Mouse (Mus musculus): ENCODE measurements around the gene Ino80d. TPM values are rescaled to one million over a fixed set of nuclear protein-coding genes. Genes with fewer than 3 reads are reported as not detected.

Ino80d gene
- total and polyA plus RNA-seq, 2 experiments from 2014 or later, result 5.7 to 11.9 TPM

DNA sequence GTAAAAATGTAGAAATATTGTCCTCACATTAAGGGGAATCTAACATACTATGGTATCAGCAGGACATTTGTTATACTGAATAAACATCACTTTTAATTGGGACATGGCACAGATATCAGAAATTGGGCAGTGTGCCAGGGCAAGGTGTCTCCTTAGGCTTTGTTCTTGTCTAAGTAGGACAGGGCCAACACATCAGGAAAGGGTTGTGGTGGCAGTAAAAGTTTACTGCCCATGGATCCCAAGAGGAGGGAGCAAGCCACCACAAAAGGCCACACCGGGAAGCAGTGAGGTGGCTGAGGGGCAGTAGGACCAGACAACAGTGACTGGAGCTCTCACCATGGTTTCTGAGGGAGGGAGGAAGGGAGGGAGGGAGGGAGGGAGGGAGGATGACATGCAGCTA, 121.1 kb downstream of the Ino80d start:
- H3K4me2 ChIP-seq (ENCODE audit: low read depth), result no peak overlapping the region
- H3K4me3 ChIP-seq (ENCODE audit: low read depth, low read length), result no peak overlapping the region
- no peak overlapping the region for H3K27ac ChIP-seq (ENCODE audit: low read depth, low read length)
- no peak overlapping the region for H3K9ac ChIP-seq
- H3K9me3 ChIP-seq (ENCODE audit: low read length), result no peaks in the 10 kb centered on the region
- TF ChIP-seq CTCF (IDR thresholded peaks at IDR 0.05; ENCODE audit: low read depth), result no peak
- no peaks in the 10 kb centered on the region for H3K4me1 ChIP-seq (ENCODE audit: insufficient read depth)
- 52% methylated on average over 1 of the region's 1 CpGs for WGBS
- H3K27me3 ChIP-seq (ENCODE audit: insufficient read depth, low read length), result no peaks in the 10 kb centered on the region
- DNase-seq (no peak), ATAC-seq (no peak)
- no peaks in the 10 kb centered on the region for H3K36me3 ChIP-seq (ENCODE audit: insufficient read depth)

DNA sequence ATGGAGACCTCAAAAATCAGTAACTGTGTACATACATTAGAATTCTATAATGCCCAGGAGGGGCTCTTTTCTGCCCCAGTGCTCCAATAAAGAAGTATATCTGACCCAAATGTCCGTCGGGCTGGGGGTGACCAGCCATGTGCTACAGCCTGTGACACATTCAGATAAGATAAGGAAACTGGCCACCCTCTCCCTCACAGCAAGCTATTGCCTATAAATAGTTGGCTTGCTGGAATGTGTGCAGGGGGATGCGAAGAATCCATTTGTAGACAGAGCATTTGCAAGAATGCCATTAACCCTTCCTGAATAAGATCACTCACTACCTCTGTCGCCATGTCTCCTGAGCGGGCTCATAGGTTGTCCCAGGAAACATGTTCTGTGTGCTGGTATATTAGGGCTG, 121.8 kb downstream of the Ino80d start:
- H3K36me3 ChIP-seq (ENCODE audit: insufficient read depth), result no peaks in the 10 kb centered on the region
- WGBS, result 90% methylated on average over 5 of the region's 5 CpGs
- H3K9me3 ChIP-seq (ENCODE audit: low read length), result no peaks in the 10 kb centered on the region
- no peak overlapping the region for H3K27ac ChIP-seq (ENCODE audit: low read depth, low read length)
- H3K9ac ChIP-seq, result no peak overlapping the region
- ATAC-seq (no peak), DNase-seq (no peak)
- no peak for TF ChIP-seq CTCF (IDR thresholded peaks at IDR 0.05; ENCODE audit: low read depth)
- no peaks in the 10 kb centered on the region for H3K27me3 ChIP-seq (ENCODE audit: insufficient read depth, low read length)
- no peak overlapping the region for H3K4me2 ChIP-seq (ENCODE audit: low read depth)
- no peaks in the 10 kb centered on the region for H3K4me1 ChIP-seq (ENCODE audit: insufficient read depth)
- no peak overlapping the region for H3K4me3 ChIP-seq (ENCODE audit: low read depth, low read length)

DNA sequence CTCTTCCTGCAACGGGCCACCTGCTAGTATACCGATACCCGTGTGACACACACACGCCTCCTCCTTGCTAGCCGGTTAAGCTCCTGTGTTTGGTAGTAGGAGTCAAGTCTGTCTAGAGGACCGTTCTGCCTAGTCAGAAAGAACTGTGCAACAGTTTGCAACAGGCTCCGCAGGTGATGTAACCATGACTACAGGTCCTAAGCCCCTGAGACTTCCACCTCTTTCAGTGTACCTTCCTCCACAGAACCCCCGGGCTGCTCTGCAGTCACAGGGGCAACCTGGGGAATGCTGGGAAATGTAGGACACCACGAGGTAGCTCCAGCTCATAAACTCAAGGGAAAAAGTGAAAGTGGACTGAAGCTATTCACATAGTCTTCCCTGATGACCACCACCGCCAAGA, 123.4 kb downstream of the Ino80d start:
- Histone ChIP-seq H3K36me3 (ENCODE audit: insufficient read depth) (no peaks in the 10 kb centered on the region), H3K4me1 (ENCODE audit: insufficient read depth) (no peaks in the 10 kb centered on the region), H3K9me3 (ENCODE audit: low read length) (no peaks in the 10 kb centered on the region), H3K27ac (ENCODE audit: low read depth, low read length) (no peak overlapping the region), H3K9ac (no peak overlapping the region), H3K4me3 (ENCODE audit: low read depth, low read length) (no peak overlapping the region), H3K4me2 (ENCODE audit: low read depth) (no peak overlapping the region), H3K27me3 (ENCODE audit: insufficient read depth, low read length) (no peaks in the 10 kb centered on the region)
- DNase-seq (no peak), ATAC-seq (no peak)
- TF ChIP-seq CTCF (IDR thresholded peaks at IDR 0.05; ENCODE audit: low read depth), result no peak
- 85% methylated on average over 10 of the region's 10 CpGs for WGBS

DNA sequence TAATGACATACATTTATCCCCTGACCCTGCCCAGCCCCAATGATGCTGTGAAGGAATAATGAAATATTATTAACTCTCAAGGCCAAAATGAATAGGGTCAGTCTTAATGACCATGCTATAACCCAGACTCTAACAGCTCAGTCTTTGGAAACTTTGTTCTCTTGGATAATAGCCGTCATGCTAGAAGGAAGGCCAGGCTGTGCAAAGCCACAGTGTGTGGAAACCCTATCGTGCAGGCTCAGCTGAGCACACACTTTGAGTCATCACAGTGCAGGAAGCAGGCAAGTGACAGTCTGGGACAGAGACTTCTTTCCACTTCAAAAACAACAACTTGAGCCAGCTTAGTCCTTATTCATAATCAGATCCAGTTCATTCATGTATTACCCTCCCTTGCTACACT, 126.9 kb downstream of the Ino80d start:
- Histone ChIP-seq H3K36me3 (ENCODE audit: insufficient read depth) (no peaks in the 10 kb centered on the region), H3K9me3 (ENCODE audit: low read length) (no peaks in the 10 kb centered on the region), H3K4me3 (ENCODE audit: low read depth, low read length) (no peak overlapping the region), H3K27ac (ENCODE audit: low read depth, low read length) (no peak overlapping the region), H3K27me3 (ENCODE audit: insufficient read depth, low read length) (no peaks in the 10 kb centered on the region), H3K9ac (no peak overlapping the region), H3K4me2 (ENCODE audit: low read depth) (no peak overlapping the region), H3K4me1 (ENCODE audit: insufficient read depth) (no peaks in the 10 kb centered on the region)
- DNase-seq, result no peak
- ATAC-seq, result no peak
- 48% methylated on average over 2 of the region's 2 CpGs for WGBS
- no peak for TF ChIP-seq CTCF (IDR thresholded peaks at IDR 0.05; ENCODE audit: low read depth)

DNA sequence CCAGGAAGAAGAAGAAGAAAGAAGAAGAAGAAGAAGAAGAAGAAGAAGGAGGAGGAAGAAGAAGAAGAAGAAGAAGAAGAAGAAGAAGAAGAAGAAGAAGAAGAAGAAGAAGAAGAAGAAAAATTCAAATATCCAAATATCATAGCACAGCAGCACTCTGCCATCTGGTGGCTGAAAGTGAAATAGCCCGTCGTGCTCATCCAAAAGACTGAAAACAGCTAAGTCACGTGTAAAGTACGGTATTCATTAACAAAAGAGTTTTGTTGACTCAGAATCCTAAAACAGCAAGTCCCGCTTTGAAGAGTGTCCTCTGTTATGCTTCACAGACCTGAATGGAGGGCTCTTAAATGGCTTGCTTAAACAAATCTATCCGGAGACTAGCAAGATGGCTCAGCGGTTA, 128.2 kb downstream of the Ino80d start:
- H3K27ac ChIP-seq (ENCODE audit: low read depth, low read length), result no peak overlapping the region
- peak overlapping the region; percentile 25; the same call in 1 of the 2 replicates for H3K4me2 ChIP-seq (ENCODE audit: low read depth)
- no peaks in the 10 kb centered on the region for H3K27me3 ChIP-seq (ENCODE audit: insufficient read depth, low read length)
- ATAC-seq (no peak), DNase-seq (peak; percentile 78)
- H3K36me3 ChIP-seq (ENCODE audit: insufficient read depth), result no peaks in the 10 kb centered on the region
- peak; percentile 79 for TF ChIP-seq CTCF (IDR thresholded peaks at IDR 0.05; ENCODE audit: low read depth)
- H3K4me1 ChIP-seq (ENCODE audit: insufficient read depth), result no peaks in the 10 kb centered on the region
- H3K4me3 ChIP-seq (ENCODE audit: low read depth, low read length), result no peak overlapping the region
- H3K9ac ChIP-seq, result no peak overlapping the region
- H3K9me3 ChIP-seq (ENCODE audit: low read length), result no peaks in the 10 kb centered on the region
- 14% methylated on average over 7 of the region's 7 CpGs for WGBS

DNA sequence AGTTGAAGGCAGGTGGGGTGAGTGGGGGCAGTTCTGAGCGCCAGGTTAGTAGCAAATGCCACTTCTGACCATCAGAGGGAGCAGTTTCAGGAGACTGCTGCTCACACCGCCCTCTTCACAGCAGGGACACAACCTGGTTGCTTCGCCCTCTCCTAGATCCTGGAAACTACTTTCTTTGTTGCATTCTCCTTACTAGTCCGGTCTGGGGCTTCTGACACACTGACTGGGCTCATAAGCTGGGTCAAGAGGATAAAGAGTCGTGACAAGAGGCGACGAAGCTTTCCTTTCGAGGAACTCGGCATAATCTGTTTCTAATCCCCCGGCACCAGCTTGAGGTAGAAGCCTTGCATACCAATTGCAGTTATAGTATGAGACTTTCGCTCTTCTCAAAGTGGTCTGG, 129.9 kb downstream of the Ino80d start:
- H3K9ac ChIP-seq, result no peak overlapping the region
- no peaks in the 10 kb centered on the region for H3K9me3 ChIP-seq (ENCODE audit: low read length)
- 0 out of 2 replicates have a peak, but pooled peaks have one; percentile 16 for ATAC-seq
- peak overlapping the region; percentile 23; the same call in 1 of the 2 replicates for H3K4me2 ChIP-seq (ENCODE audit: low read depth)
- H3K27ac ChIP-seq (ENCODE audit: low read depth, low read length), result no peak overlapping the region
- TF ChIP-seq CTCF (IDR thresholded peaks at IDR 0.05; ENCODE audit: low read depth), result peak; percentile 57
- 18% methylated on average over 11 of the region's 11 CpGs for WGBS
- H3K4me3 ChIP-seq (ENCODE audit: low read depth, low read length), result 0 out of 2 replicates have a peak overlapping the region, but pooled peaks have one; percentile 1
- no peaks in the 10 kb centered on the region for H3K4me1 ChIP-seq (ENCODE audit: insufficient read depth)
- DNase-seq, result no peak
- H3K36me3 ChIP-seq (ENCODE audit: insufficient read depth), result no peaks in the 10 kb centered on the region
- H3K27me3 ChIP-seq (ENCODE audit: insufficient read depth, low read length), result no peaks in the 10 kb centered on the region

DNA sequence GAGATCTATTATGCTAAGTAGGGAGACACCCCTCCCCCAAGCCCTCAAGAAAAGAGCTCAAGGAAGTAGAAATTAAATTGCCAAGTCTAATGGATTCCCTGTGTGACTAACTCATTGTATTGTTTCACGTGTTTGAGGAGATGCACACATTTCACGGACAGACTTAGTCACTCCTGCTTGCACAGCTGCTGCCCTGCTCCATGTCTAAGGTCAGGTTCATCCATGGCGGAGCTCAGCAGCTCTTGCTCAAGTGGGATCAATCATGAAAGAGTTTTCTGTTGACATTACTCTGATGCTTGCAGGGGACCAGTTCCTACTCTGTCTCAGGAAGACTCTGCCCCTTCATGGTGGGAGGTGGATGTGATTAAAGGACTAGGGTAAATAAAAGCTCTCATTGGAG, 137.7 kb downstream of the Ino80d start:
- DNase-seq, result no peak
- Histone ChIP-seq H3K9me3 (ENCODE audit: low read length) (no peaks in the 10 kb centered on the region), H3K4me2 (ENCODE audit: low read depth) (no peak overlapping the region), H3K4me1 (ENCODE audit: insufficient read depth) (no peaks in the 10 kb centered on the region), H3K36me3 (ENCODE audit: insufficient read depth) (no peaks in the 10 kb centered on the region), H3K4me3 (ENCODE audit: low read depth, low read length) (no peak overlapping the region), H3K9ac (no peak overlapping the region), H3K27me3 (ENCODE audit: insufficient read depth, low read length) (no peaks in the 10 kb centered on the region), H3K27ac (ENCODE audit: low read depth, low read length) (no peak overlapping the region)
- 53% methylated on average over 3 of the region's 3 CpGs for WGBS
- no peak for TF ChIP-seq CTCF (IDR thresholded peaks at IDR 0.05; ENCODE audit: low read depth)
- no peak for ATAC-seq

DNA sequence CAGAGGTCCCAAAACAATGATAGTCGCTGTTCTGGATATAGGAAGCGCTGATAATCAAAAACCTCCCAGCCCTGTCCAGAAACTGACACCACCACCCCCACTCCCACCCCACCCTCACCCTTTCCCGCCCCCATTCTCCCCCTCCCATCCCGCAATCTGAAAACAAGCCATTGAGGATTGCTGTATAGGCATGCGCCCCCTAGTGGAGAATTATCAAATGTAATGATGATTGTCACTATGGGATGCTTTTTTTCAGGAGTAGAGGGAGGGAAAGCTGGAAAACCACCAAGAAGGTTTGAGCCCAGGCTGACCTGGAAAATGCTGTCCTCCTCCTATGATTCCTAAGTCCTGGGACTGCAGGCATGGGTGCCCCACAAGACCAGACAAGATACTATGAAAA, 147.6 kb downstream of the Ino80d start:
- Histone ChIP-seq H3K27me3 (ENCODE audit: insufficient read depth, low read length) (no peaks in the 10 kb centered on the region), H3K4me2 (ENCODE audit: low read depth) (no peak overlapping the region), H3K9ac (no peak overlapping the region), H3K36me3 (ENCODE audit: insufficient read depth) (no peaks in the 10 kb centered on the region), H3K4me3 (ENCODE audit: low read depth, low read length) (no peak overlapping the region), H3K9me3 (ENCODE audit: low read length) (no peaks in the 10 kb centered on the region), H3K4me1 (ENCODE audit: insufficient read depth) (no peaks in the 10 kb centered on the region), H3K27ac (ENCODE audit: low read depth, low read length) (no peak overlapping the region)
- 22% methylated on average over 5 of the region's 5 CpGs for WGBS
- ATAC-seq (no peak), DNase-seq (peak; percentile 44)
- TF ChIP-seq CTCF (IDR thresholded peaks at IDR 0.05; ENCODE audit: low read depth), result peak; percentile 73

Data from forebrain, postnatal 0 days (tissue).